Mouse (Mus musculus): Measurements from ENCODE around the gene Fam205c. TPM values are rescaled to one million over a fixed set of nuclear protein-coding genes. Genes with fewer than 3 reads are reported as not detected.
"Not testable (repeated sequence)": the region's sequence is repeated elsewhere in the genome, so short reads cannot be mapped to it uniquely, and the experiment has no call there.

Fam205c gene
- total RNA-seq, 2 experiments from 2014 or later: not detected

DNA sequence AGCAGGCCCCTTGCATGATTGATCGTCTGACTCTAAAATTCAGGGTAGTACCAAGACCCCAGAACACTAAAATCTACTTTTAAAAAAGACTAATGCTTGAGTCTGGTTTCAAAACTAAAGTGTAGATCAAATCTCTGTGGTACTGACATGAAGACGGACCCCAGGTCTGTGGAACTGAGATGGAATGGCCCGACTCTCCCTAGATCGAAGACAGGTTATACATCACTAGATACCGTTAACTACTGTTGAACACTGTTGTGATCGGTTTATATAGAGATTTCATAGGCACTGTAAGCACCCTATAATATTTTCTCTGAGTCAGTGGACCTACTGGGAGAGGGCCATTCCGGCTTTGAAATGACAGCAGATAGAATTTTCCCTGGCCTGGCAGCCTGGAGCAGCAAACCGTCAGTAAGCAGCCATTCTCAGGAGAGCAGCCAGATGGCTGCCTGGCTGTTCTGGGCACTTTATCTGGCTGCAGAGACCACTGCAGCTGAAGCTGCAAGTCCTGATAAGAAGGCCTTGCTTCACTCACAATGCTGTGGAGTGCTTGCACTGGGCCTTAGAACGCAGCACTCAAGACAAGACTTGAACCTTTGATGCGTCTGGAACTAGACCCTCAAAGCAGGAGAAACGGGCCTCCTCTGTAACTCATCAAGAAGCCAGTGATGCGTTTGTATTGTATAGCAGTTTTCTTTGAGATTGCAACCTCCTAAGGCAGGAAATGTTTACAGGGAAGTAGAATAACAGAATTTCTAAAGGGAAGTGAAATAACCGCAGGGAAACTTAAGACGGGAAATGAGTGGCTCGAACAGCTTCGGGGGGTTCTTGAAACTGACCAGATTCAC is 6.0 kb upstream of the Fam205c start:
- peak; percentile 99 for ATAC-seq (replicated peaks; ENCODE audit: low FRiP score, low TSS enrichment, poor library complexity, severe bottlenecking)

DNA sequence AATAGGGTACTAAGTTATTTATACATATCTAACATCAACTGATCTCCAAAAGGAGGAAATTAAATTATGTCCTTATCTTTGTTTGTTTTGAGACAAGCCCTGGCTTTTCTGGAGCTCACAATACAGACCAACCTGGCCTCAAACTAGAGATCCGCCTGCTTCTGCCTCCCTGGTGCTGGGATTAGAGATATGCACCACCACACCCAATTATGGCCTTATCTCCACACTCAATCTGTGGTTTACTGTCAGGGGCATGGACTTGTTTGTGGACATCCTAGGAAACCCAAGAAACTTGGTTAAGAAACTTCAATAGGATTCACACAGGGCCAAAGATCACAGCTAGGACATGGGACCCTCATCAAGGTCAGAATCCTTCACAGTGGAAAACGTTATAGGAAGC is 3.6 kb upstream of the Fam205c start:
- ATAC-seq (replicated peaks; ENCODE audit: low FRiP score, low TSS enrichment, poor library complexity, severe bottlenecking): no peak

DNA sequence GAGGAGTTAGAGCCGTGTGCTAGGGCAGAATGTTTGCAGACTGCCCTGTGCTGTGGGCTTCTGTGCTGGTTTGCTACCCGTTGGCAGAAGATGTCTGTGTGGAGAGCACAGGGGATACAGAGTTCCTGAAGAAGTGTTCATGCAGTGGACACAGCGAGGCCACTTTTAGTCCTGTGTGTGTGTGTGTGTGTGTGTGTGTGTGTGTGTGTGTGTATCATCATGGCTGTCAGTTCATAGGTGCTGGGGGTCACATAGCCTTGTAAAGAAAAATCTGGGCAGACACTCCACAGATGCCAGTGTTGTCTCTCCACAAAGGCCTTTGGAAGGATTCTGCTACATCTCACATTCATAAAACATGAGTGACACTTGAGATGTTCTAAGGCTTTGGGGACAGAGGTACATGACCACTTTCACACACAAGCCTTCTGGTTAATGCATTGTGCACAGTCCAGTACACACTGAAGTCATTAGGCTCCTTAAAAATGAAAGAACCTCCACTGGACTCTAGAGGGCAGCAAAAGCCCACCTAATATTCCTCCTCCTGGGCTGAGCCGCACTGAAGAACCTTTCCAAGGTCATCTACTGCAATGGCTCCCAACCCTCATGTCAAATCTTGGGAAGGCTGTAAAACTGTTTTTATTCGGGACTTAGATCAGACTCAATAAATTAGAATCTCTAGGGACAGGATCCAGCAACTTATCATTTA is 2.7 kb upstream of the Fam205c start:
- ATAC-seq (replicated peaks; ENCODE audit: low FRiP score, low TSS enrichment, poor library complexity, severe bottlenecking): peak; percentile 75

DNA sequence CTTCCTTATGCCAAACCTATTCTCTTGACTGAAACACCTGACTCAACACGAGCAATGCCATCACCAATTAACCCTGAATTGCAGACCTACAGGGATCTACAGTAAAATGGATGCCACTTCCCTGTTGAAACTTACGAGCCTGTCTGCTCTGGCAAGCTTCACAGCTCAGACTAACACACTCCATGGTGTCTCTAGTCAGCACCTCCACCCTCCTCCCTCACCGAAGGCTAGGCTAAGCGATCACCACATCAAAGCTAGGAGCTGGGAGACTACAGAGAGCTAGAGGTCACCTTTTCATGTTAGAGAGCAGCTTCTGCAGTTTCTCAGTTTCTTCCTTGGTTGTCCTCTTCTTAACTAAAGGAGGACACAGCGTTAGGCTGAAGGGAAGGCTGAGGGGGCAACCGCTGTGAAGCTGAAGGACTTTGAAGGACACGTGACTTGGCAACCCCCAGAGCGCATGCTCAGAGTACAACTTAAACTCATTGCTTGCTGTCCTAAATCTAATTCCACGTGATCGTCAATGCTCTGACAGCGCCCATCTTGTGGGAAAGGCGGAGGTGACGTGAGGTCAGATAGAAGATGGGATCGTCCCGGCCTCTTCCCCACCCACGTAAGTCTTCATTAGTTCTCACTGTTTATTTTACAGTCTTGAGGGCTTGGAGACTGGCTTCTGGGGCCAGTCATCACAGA is 1.1 kb downstream of the Fam205c start:
- ATAC-seq (replicated peaks; ENCODE audit: low FRiP score, low TSS enrichment, poor library complexity, severe bottlenecking): no peak

DNA sequence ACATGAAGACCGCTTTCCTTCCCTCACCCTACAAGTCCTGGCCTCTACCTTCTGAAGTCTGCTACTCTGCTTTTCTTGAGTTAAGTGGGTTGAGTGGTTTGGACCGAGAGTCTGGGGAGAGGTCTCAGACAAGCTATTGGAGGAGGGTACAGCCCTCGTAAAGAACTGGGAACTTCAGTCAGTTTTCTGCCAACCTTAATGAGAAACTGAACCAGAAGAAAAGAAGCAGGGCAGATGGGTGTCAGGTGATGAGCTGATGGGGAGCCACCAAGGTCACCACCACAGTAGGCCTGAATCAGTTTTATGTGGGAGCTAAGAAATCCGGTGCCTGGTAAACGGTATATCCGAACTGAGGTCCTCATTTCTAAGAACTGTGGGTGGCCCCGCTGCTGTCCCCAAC is 1.9 kb downstream of the Fam205c start:
- no peak for ATAC-seq (replicated peaks; ENCODE audit: low FRiP score, low TSS enrichment, poor library complexity, severe bottlenecking)

DNA sequence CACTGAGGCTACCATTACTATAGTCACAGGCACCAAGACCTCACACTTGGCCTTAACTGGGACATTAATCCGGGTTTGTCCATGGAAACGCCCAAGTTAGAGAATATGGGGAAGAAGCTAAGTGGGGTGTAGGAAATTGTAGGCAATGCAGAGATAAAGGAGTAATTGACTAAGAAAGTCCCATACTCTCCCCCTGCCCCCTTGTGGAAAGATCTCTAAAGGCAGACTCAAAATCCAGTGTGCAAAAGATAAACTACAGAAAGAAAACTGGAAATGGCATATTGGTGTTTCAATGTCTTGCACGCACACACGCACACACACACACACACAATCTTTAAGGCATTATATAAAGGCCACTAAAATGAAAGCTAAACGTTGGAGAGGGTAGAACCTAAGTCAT is 3.3 kb downstream of the Fam205c start:
- ATAC-seq (replicated peaks; ENCODE audit: low FRiP score, low TSS enrichment, poor library complexity, severe bottlenecking): peak; percentile 61; the same call in 1 of the 2 replicates

DNA sequence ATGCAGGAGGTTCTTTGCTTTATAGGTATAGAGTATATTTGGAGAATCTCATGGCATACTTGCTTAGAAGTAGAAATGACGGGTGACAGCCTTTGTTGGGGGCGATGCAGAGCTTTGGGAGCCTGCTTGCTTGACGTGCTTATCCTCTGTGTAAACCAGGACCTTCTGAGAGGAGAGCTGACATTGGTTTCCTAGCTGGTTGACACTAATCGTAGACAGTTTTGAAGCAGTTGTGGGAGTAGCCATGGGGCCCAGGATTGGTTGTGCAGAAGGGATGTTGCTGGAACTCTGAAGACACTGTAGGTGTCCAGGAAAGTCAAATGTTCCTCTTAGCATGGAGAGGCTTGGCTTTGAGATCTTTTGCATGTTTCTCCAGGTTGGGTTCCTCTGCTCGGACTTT is 5.8 kb downstream of the Fam205c start:
- ATAC-seq (replicated peaks; ENCODE audit: low FRiP score, low TSS enrichment, poor library complexity, severe bottlenecking): no peak

DNA sequence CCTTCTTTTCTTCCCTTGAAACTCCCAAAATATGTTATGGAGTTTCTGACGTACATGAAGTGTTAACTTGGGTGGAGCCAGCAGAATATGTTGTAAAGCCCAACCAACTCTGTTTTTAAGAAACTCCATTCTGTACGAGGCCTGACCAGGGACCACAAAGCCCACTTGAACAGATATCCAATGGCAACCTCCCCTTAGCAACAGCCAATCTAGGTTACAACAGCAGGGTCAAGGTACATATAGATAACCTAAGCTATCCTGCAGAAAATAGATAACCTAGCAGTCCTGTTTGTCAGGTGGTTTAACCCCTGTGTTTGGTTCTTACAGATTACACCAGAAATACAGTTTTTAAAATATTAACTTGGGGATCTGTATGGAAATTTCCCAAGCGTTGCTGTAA is 6.6 kb downstream of the Fam205c start:
- peak; percentile 84 for ATAC-seq (replicated peaks; ENCODE audit: low FRiP score, low TSS enrichment, poor library complexity, severe bottlenecking)

DNA sequence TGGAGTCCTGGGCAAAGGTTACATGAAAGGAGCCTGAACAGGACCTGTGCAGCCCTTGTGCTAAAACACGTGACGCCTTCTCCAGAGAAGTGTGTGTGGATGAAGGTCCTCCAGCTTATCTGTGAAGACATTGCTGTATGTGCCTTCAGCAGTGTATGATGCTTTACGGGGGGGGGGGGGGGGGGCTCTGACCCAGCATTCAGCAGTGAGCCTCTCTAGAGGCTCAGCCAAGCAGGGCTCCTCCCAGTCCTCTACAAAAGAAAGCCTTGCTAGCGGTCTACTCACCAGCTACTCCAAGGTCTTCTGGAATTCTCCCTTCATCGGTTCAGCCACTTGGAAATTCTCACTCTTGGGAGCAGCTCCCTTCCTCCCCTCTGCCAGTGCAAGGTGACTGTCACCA is 10.5 kb downstream of the Fam205c start:
- ATAC-seq (replicated peaks; ENCODE audit: low FRiP score, low TSS enrichment, poor library complexity, severe bottlenecking): not testable (repeated sequence)

DNA sequence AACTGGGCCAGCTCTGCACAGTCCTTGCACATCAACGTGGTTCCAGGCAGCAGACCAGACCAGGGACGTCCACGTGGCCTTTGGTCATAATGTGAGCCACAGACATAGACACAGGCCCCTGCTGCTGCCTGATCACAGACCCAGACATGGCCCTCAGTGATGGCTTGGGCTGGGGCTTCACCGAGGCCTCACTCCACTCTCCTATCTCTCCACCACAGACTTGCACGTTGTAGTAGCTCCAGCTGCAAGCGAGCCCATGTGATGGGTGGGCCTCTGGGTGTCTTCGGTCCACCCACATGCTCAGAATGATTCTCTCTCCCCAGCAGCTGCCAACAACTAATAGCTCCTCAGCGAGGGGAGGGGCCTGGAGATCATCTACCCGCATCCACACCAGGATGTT is 13.6 kb downstream of the Fam205c start:
- ATAC-seq (replicated peaks; ENCODE audit: low FRiP score, low TSS enrichment, poor library complexity, severe bottlenecking): peak; percentile 98

DNA sequence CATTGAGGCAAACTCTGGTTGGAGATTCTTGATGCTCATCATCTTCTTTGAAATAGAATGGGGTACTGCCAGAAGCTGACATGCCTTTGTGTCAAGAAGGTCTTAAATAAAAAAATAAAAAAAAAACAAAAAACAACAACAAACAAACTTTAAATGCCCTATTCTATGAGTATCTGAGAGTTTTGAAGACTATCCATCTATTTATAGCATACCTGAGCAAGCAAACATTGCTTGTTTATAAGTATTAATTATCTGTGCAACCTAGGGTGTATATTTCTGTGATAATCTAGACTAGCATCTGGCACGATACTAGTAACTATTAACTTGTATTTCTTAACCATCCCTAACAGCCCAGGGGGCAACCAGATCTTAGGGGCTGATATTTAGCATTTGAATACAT is 17.4 kb downstream of the Fam205c start, which contains the start of gene Gm12394:
Gene Gm12394 (minus strand): TSS at position 101 of the 400 bp plus-strand sequence.
- ATAC-seq (replicated peaks; ENCODE audit: low FRiP score, low TSS enrichment, poor library complexity, severe bottlenecking): not testable (repeated sequence)

DNA sequence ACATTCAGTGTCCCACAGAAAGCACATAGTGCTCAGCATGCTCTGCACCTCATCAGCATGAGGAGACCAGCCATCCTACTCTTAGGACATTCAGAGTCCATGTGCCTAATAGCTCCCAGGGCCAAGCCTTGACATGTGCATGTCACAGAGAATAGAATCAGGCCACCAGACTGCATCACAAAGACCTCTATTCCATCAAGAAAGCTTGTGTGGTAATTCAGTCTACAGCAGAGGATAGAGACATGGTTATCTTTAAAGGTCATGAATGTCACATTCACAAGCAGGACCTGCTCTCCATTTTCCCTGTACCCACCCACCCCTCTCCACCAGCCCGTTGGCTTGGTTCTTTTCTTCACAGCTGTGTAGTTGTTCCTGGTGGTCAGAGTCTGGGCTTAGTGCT is 20.2 kb downstream of the Fam205c start, which contains the start of gene Fam205a1:
Gene Fam205a1 (minus strand): TSS at position 101 of the 400 bp plus-strand sequence.
- ATAC-seq (replicated peaks; ENCODE audit: low FRiP score, low TSS enrichment, poor library complexity, severe bottlenecking): not testable (repeated sequence)

Other genes with a start within 250 kb of the Fam205c start
- not detected in 2 replicates for gene Gm2564, start 244.5 kb downstream of the Fam205c start, total RNA-seq (2014; fragmentation: Nextera tagmentation)
- gene Gm2564, start 244.5 kb downstream of the Fam205c start, total RNA-seq (2017): not detected in 2 replicates
- gene Ccl27b, start 219.0 kb downstream of the Fam205c start, total RNA-seq (2014; fragmentation: Nextera tagmentation): not detected in 2 replicates
- not detected in 2 replicates for gene Ccl27b, start 219.0 kb downstream of the Fam205c start, total RNA-seq (2017)
- not detected in 2 replicates for gene Il11ra2, start 212.3 kb downstream of the Fam205c start, total RNA-seq (2014; fragmentation: Nextera tagmentation)
- not detected in 2 replicates for gene Il11ra2, start 212.3 kb downstream of the Fam205c start, total RNA-seq (2017)
- not detected in 2 replicates for gene 4930578G10Rik, start 138.7 kb downstream of the Fam205c start, total RNA-seq (2014; fragmentation: Nextera tagmentation)
- gene 4930578G10Rik, start 138.7 kb downstream of the Fam205c start, total RNA-seq (2017): not detected in 2 replicates
- gene Ccl19, start 117.7 kb downstream of the Fam205c start, total RNA-seq (2014; fragmentation: Nextera tagmentation): not detected in 2 replicates
- not detected in 2 replicates for gene Ccl19, start 117.7 kb downstream of the Fam205c start, total RNA-seq (2017)
- not detected in 2 replicates for gene Ccl21a, start 100.2 kb downstream of the Fam205c start, total RNA-seq (2014; fragmentation: Nextera tagmentation)
- not detected in 2 replicates for gene Ccl21a, start 100.2 kb downstream of the Fam205c start, total RNA-seq (2017)
- 0.94 TPM in 1 of 2 replicates, not detected in the other for gene Fam205a1, start 20.3 kb downstream of the Fam205c start, total RNA-seq (2014; fragmentation: Nextera tagmentation)
- gene Fam205a1, start 20.3 kb downstream of the Fam205c start, total RNA-seq (2017): not detected in 2 replicates
- not detected in 2 replicates for gene Gm12394, start 17.5 kb downstream of the Fam205c start, total RNA-seq (2014; fragmentation: Nextera tagmentation)
- gene Gm12394, start 17.5 kb downstream of the Fam205c start, total RNA-seq (2017): not detected in 2 replicates
- gene Phf24, start 42.4 kb upstream of the Fam205c start, total RNA-seq (2014; fragmentation: Nextera tagmentation): not detected in 2 replicates
- 0.08 TPM in 1 of 2 replicates, not detected in the other for gene Phf24, start 42.4 kb upstream of the Fam205c start, total RNA-seq (2017)
- 0.87 and 2.2 TPM in 2 replicates for gene Dnajb5, start 75.6 kb upstream of the Fam205c start, total RNA-seq (2014; fragmentation: Nextera tagmentation)
- 0.09 TPM in 1 of 2 replicates, not detected in the other for gene Dnajb5, start 75.6 kb upstream of the Fam205c start, total RNA-seq (2017)
- gene 1700022I11Rik, start 95.4 kb upstream of the Fam205c start, total RNA-seq (2014; fragmentation: Nextera tagmentation): not detected in 2 replicates
- gene 1700022I11Rik, start 95.4 kb upstream of the Fam205c start, total RNA-seq (2017): 1.3 and 3.4 TPM in 2 replicates
- gene Vcp, start 126.3 kb upstream of the Fam205c start, total RNA-seq (2014; fragmentation: Nextera tagmentation): 186 and 244 TPM in 2 replicates
- gene Vcp, start 126.3 kb upstream of the Fam205c start, total RNA-seq (2017): 269 and 346 TPM in 2 replicates
- gene Fancg, start 136.3 kb upstream of the Fam205c start, total RNA-seq (2014; fragmentation: Nextera tagmentation): 24.2 and 35.5 TPM in 2 replicates
- 8.3 and 8.5 TPM in 2 replicates for gene Fancg, start 136.3 kb upstream of the Fam205c start, total RNA-seq (2017)
- 14.7 and 20.3 TPM in 2 replicates for gene Pigo, start 151.6 kb upstream of the Fam205c start, total RNA-seq (2014; fragmentation: Nextera tagmentation)
- 8.3 and 11.0 TPM in 2 replicates for gene Pigo, start 151.6 kb upstream of the Fam205c start, total RNA-seq (2017)
- gene Stoml2, start 157.5 kb upstream of the Fam205c start, total RNA-seq (2014; fragmentation: Nextera tagmentation): 207 and 223 TPM in 2 replicates
- 190 and 198 TPM in 2 replicates for gene Stoml2, start 157.5 kb upstream of the Fam205c start, total RNA-seq (2017)
- gene Fam214b, start 172.0 kb upstream of the Fam205c start, total RNA-seq (2014; fragmentation: Nextera tagmentation): 1.8 and 2.5 TPM in 2 replicates
- gene Fam214b, start 172.0 kb upstream of the Fam205c start, total RNA-seq (2017): 1.0 TPM in 2 replicates
- gene Unc13b, start 184.7 kb upstream of the Fam205c start, total RNA-seq (2014; fragmentation: Nextera tagmentation): 2.5 and 2.9 TPM in 2 replicates
- gene Unc13b, start 184.7 kb upstream of the Fam205c start, total RNA-seq (2017): 0.52 and 3.2 TPM in 2 replicates